Mouse (Mus musculus) testis, adult 2 months (tissue): ENCODE data around the gene Ccnd3.

Experiments used
- CTCF ChIP-seq: fragments of 200-500 bp; IDR thresholded peaks from 2 replicates; pipeline ENCODE4 v1.5.1; 2012; ENCODE audit warnings: low read depth, mild to moderate bottlenecking, inconsistent platforms, low read length, moderate library complexity; ENCODE audit not compliant: control insufficient read depth, insufficient read depth, insufficient replicate concordance
- POLR2A ChIP-seq: fragments of 200-500 bp; IDR thresholded peaks from 2 replicates; pipeline ENCODE4 v1.6.1; 2012; ENCODE audit warnings: low read depth, mild to moderate bottlenecking, inconsistent platforms, low read length, moderate library complexity; ENCODE audit not compliant: control insufficient read depth

DNA sequence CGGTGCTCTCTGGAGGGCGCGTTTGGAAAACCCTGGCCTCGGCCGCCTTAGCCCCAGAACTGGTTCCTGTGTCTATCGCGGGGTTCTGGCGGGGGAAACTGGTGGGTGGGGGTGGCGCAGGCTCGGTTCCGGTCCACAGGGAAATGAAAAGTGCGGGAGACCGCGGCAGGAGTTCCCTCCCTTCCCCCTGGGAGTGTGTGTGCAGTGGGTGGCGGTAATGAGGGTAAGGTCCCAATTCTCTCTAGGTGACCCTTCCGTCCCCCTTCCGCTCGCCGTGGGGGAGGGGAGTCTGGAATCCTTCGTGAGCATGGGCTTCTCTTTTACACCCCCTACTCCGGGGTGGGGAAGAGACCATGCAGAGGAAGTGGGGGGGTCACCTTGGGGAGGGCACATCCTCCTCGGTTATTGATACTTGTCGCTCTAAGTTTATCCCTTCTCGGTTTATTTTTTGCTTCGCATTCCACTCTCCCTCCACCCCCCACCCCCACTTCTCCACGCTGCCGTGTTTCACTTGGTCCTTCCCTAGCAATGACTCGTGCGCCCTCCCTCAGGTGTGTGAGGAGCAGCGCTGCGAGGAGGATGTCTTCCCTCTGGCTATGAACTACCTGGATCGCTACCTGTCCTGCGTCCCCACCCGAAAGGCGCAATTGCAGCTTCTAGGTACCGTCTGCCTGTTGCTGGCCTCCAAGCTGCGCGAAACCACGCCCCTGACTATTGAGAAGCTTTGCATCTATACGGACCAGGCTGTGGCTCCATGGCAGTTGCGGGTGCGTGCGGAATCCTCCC is 89.5 kb downstream of the Ccnd3 start:
- TF ChIP-seq POLR2A, result no peak
- TF ChIP-seq CTCF, result no peak
